Mouse (Mus musculus): ENCODE data around the gene Nipa2. TPM values are rescaled to one million over a fixed set of nuclear protein-coding genes. Genes with fewer than 3 reads are reported as not detected.
"Not testable (repeated sequence)": the region's sequence is repeated elsewhere in the genome, so short reads cannot be mapped to it uniquely, and the experiment has no call there.

Nipa2 gene
- total RNA-seq, 2 experiments from 2014 or later: 31.7 to 32.6 TPM

- Histone ChIP-seq H3K27ac (no peak overlapping the region), H3K4me3 (no peak overlapping the region)
- no peak for TF ChIP-seq CTCF (IDR thresholded peaks at IDR 0.05)
- intact Hi-C loops (cut with DNase I): no loop called here
- no peak for DNase-seq
These were observed 12.2 kb upstream of the Nipa2 start for GRCm38 (mm10) chr7:55974429-55974828.

GRCm38 (mm10) chr7:55969415-55969814, 7.1 kb upstream of the Nipa2 start:
- Histone ChIP-seq H3K4me3 (no peak overlapping the region), H3K27ac (no peak overlapping the region)
- DNase-seq: no peak
- intact Hi-C loops (cut with DNase I): no loop called here
- no peak for TF ChIP-seq CTCF (IDR thresholded peaks at IDR 0.05)

GRCm38 (mm10) chr7:55968258-55968901, 6.1 kb upstream of the Nipa2 start:
- DNase-seq: no peak
- intact Hi-C loops (cut with DNase I): no loop called here
- no peak for TF ChIP-seq CTCF (IDR thresholded peaks at IDR 0.05)
- H3K4me3 ChIP-seq: peak overlapping the region; percentile 67
- H3K27ac ChIP-seq: peak overlapping the region; percentile 2; the same call in 1 of the 2 replicates

GRCm38 (mm10) chr7:55966866-55967460, 4.7 kb upstream of the Nipa2 start:
- TF ChIP-seq CTCF (IDR thresholded peaks at IDR 0.05): no peak
- Histone ChIP-seq H3K27ac (no peak overlapping the region), H3K4me3 (no peak overlapping the region)
- DNase-seq: no peak
- intact Hi-C loops (cut with DNase I): no loop called here

- Histone ChIP-seq H3K4me3 (no peak overlapping the region), H3K27ac (no peak overlapping the region)
- TF ChIP-seq CTCF (IDR thresholded peaks at IDR 0.05): no peak
- intact Hi-C loops (cut with DNase I): loop anchor here (5.0 kb wide), 1 partner anchor 82 kb away; no protein-coding TSS in a partner anchor
- DNase-seq: no peak
These were observed 1.8 kb downstream of the Nipa2 start for GRCm38 (mm10) chr7:55960506-55960905.

GRCm38 (mm10) chr7:55959801-55960200, 2.5 kb downstream of the Nipa2 start:
- H3K4me3 ChIP-seq: no peak overlapping the region
- TF ChIP-seq CTCF (IDR thresholded peaks at IDR 0.05): no peak
- no peak overlapping the region for H3K27ac ChIP-seq
- DNase-seq: no peak
- intact Hi-C loops (cut with DNase I): loop anchor here (5.0 kb wide), 1 partner anchor 82 kb away; no protein-coding TSS in a partner anchor

GRCm38 (mm10) chr7:55957916-55958315, 4.4 kb downstream of the Nipa2 start:
- no peak for TF ChIP-seq CTCF (IDR thresholded peaks at IDR 0.05)
- Histone ChIP-seq H3K4me3 (no peak overlapping the region), H3K27ac (no peak overlapping the region)
- intact Hi-C loops (cut with DNase I): no loop called here
- no peak for DNase-seq

GRCm38 (mm10) chr7:55957178-55957577, 5.1 kb downstream of the Nipa2 start:
- no peak overlapping the region for H3K4me3 ChIP-seq
- intact Hi-C loops (cut with DNase I): no loop called here
- TF ChIP-seq CTCF (IDR thresholded peaks at IDR 0.05): no peak
- no peak overlapping the region for H3K27ac ChIP-seq
- DNase-seq: no peak

GRCm38 (mm10) chr7:55956054-55956453, 6.2 kb downstream of the Nipa2 start:
- intact Hi-C loops (cut with DNase I): no loop called here
- no peak for TF ChIP-seq CTCF (IDR thresholded peaks at IDR 0.05)
- Histone ChIP-seq H3K4me3 (no peak overlapping the region), H3K27ac (no peak overlapping the region)
- DNase-seq: no peak

GRCm38 (mm10) chr7:55938341-55938740, 23.9 kb downstream of the Nipa2 start:
- no peak for TF ChIP-seq CTCF (IDR thresholded peaks at IDR 0.05)
- no peak for DNase-seq
- Histone ChIP-seq H3K4me3 (no peak overlapping the region), H3K27ac (no peak overlapping the region)
- intact Hi-C loops (cut with DNase I): no loop called here

- no peak for TF ChIP-seq CTCF (IDR thresholded peaks at IDR 0.05)
- intact Hi-C loops (cut with DNase I): no loop called here
- no peak for DNase-seq
- no peak overlapping the region for H3K4me3 ChIP-seq
- H3K27ac ChIP-seq: no peak overlapping the region
These were observed 27.3 kb downstream of the Nipa2 start for GRCm38 (mm10) chr7:55935025-55935424.

- no peak for DNase-seq
- intact Hi-C loops (cut with DNase I): loop anchor here (10.0 kb wide), 2 partner anchors 196 to 276 kb away; no protein-coding TSS in a partner anchor
These were observed 33.6 kb downstream of the Nipa2 start for GRCm38 (mm10) chr7:55928649-55929048.

GRCm38 (mm10) chr7:55927262-55927661, 35.0 kb downstream of the Nipa2 start:
- Histone ChIP-seq H3K4me3 (no peak overlapping the region), H3K27ac (no peak overlapping the region)
- DNase-seq: no peak
- intact Hi-C loops (cut with DNase I): loop anchor here (10.0 kb wide), 2 partner anchors 198 to 278 kb away; no protein-coding TSS in a partner anchor
- TF ChIP-seq CTCF (IDR thresholded peaks at IDR 0.05): no peak

More at GRCm38 (mm10) chr7:55928649-55929048, 33.6 kb downstream of the Nipa2 start:
- H3K4me3 ChIP-seq: no peak overlapping the region
- H3K27ac ChIP-seq: no peak overlapping the region
- no peak for TF ChIP-seq CTCF (IDR thresholded peaks at IDR 0.05)

- DNase-seq; H3K4me3 ChIP-seq; intact Hi-C loops (cut with DNase I); H3K27ac ChIP-seq: not testable (repeated sequence)
These were observed 43.9 kb downstream of the Nipa2 start for GRCm38 (mm10) chr7:55918365-55918764.

Data from gastrocnemius, adult 2 months (tissue).